Mouse (Mus musculus) heart, embryonic 14.5 days (tissue): ENCODE data around the gene Eml4. TPM values are rescaled to one million over a fixed set of nuclear protein-coding genes. Genes with fewer than 3 reads are reported as not detected.

ENCODE experiments used
- ATAC-seq: fragments of 200-750 bp; cut with Nextera tagmentation; 2 replicates; pipeline ENCODE4 v1.8.0; 2017; ENCODE audit warnings: low read depth, moderate TSS enrichment; ENCODE audit not compliant: insufficient number of reproducible peaks, insufficient read depth, low FRiP score
- H3K27ac ChIP-seq, 2 experiments: fragments of 200-500 bp in 1 of 2; fragments of 300-500 bp in 1 of 2; sonication (generic) in 1 of 2; replicated peaks in 1 of 2; 2 replicates each; pipeline ENCODE4 v1.5.1; 2012 to 2014; ENCODE audit warnings: low read depth in 2 of 2, low read length in 2 of 2, control low read depth in 1 of 2, mild to moderate bottlenecking in 1 of 2, mixed read lengths in 1 of 2; ENCODE audit not compliant: control insufficient read depth in 1 of 2, insufficient read depth in 1 of 2
- H3K27me3 ChIP-seq: fragments of 300-500 bp; sonication (generic); 2 replicates; pipeline ENCODE4 v1.6.1; 2014; ENCODE audit warnings: mild to moderate bottlenecking, low read length, control low read depth; ENCODE audit not compliant: control insufficient read depth, insufficient read depth
- H3K36me3 ChIP-seq: fragments of 300-500 bp; sonication (generic); 2 replicates; pipeline ENCODE4 v1.6.1; 2014; ENCODE audit warnings: mild to moderate bottlenecking, control low read depth, low read length, mixed read lengths; ENCODE audit not compliant: control insufficient read depth, insufficient read depth
- H3K4me1 ChIP-seq, 2 experiments: fragments of 200-500 bp in 1 of 2; fragments of 300-500 bp in 1 of 2; sonication (generic) in 1 of 2; 2 replicates each; pipeline ENCODE4 v1.6.1; 2012 to 2014; ENCODE audit warnings: low read length in 2 of 2, control low read depth in 1 of 2, mixed read lengths in 1 of 2; ENCODE audit not compliant: control insufficient read depth in 2 of 2, insufficient read depth in 2 of 2
- H3K4me2 ChIP-seq: fragments of 300-500 bp; sonication (generic); 2 replicates; pipeline ENCODE4 v1.6.1; 2014; ENCODE audit warnings: mild to moderate bottlenecking, low read length
- H3K4me3 ChIP-seq, 2 experiments: fragments of 200-500 bp in 1 of 2; fragments of 300-500 bp in 1 of 2; sonication (generic) in 1 of 2; 2 replicates each; pipeline ENCODE4 v1.5.1; 2012 to 2014; ENCODE audit warnings: low read length in 2 of 2, mild to moderate bottlenecking in 2 of 2, control low read depth in 1 of 2, low read depth in 1 of 2, moderate library complexity in 1 of 2; ENCODE audit not compliant: control insufficient read depth in 1 of 2, insufficient read depth in 1 of 2
- H3K9ac ChIP-seq: fragments of 300-500 bp; sonication (generic); 2 replicates; pipeline ENCODE4 v1.6.1; 2014; ENCODE audit warnings: mild to moderate bottlenecking, low read length
- H3K9me3 ChIP-seq: fragments of 300-500 bp; sonication (generic); 2 replicates; pipeline ENCODE4 v1.6.1; 2016; ENCODE audit warnings: low read length, control low read depth; ENCODE audit not compliant: control insufficient read depth
- WGBS: fragments of 180-500 bp; shearing (Covaris S2); extraction: QIAGEN DNeasy Blood & Tissue Kit; methylation state at CpG from one replicate; pipeline ENCODE4 v1.1.7; 2014; 5-methylcytosine and 5-hydroxymethylcytosine counted together
- polyA plus RNA-seq: library from polyadenylated mRNA; unstranded; fragments of >200 nt; fragmentation: Nextera tagmentation; extraction: Ambion mirVana; gene quantifications from 2 replicates; pipeline ENCODE4 v1.2.1, GENCODE M21; 2014

The Eml4 gene
- polyA plus RNA-seq, 1 experiment from 2014 or later, result 20.7 TPM

- no peaks in the 10 kb centered on the region for H3K9me3 ChIP-seq
- no peak overlapping the region for H3K4me2 ChIP-seq
- H3K4me3 ChIP-seq, result no peak overlapping the region
- no peak overlapping the region for H3K9ac ChIP-seq
- peaks cover 91% of the 10 kb centered on the region for H3K36me3 ChIP-seq
- no peaks in the 10 kb centered on the region for H3K27me3 ChIP-seq
- no peak overlapping the region for H3K27ac ChIP-seq
- H3K4me1 ChIP-seq, result no peaks in the 10 kb centered on the region
- no peak for ATAC-seq
- 96% methylated on average over 8 of the region's 8 CpGs for WGBS
These were observed 101.7 kb downstream of the Eml4 start for GRCm38 (mm10) chr17:83452451-83452850.

GRCm38 (mm10) chr17:83453587-83453986 is 102.9 kb downstream of the Eml4 start:
- Histone ChIP-seq H3K27ac (no peak overlapping the region), H3K4me3 (no peak overlapping the region), H3K36me3 (peaks cover 97% of the 10 kb centered on the region), H3K4me1 (no peaks in the 10 kb centered on the region), H3K27me3 (no peaks in the 10 kb centered on the region), H3K4me2 (no peak overlapping the region), H3K9ac (no peak overlapping the region), H3K9me3 (no peaks in the 10 kb centered on the region)
- ATAC-seq, result no peak
- 84% methylated on average over 5 of the region's 5 CpGs for WGBS

GRCm38 (mm10) chr17:83457271-83457670 is 106.5 kb downstream of the Eml4 start:
- no peak overlapping the region for H3K27ac ChIP-seq
- 81% methylated on average over 1 of the region's 1 CpGs for WGBS
- H3K36me3 ChIP-seq, result peaks cover 92% of the 10 kb centered on the region
- H3K27me3 ChIP-seq, result no peaks in the 10 kb centered on the region
- no peak overlapping the region for H3K4me2 ChIP-seq
- H3K4me1 ChIP-seq, result no peaks in the 10 kb centered on the region
- H3K9me3 ChIP-seq, result no peaks in the 10 kb centered on the region
- ATAC-seq, result no peak
- no peak overlapping the region for H3K9ac ChIP-seq
- H3K4me3 ChIP-seq, result no peak overlapping the region

GRCm38 (mm10) chr17:83465969-83466368 is 115.2 kb downstream of the Eml4 start:
- ATAC-seq, result no peak
- WGBS, result 87% methylated on average over 5 of the region's 5 CpGs
- Histone ChIP-seq H3K27ac (no peak overlapping the region), H3K4me2 (no peak overlapping the region), H3K9ac (no peak overlapping the region), H3K4me3 (no peak overlapping the region), H3K9me3 (no peaks in the 10 kb centered on the region), H3K27me3 (no peaks in the 10 kb centered on the region), H3K4me1 (no peaks in the 10 kb centered on the region), H3K36me3 (peaks cover 82% of the 10 kb centered on the region)

GRCm38 (mm10) chr17:83466697-83467251 is 116.0 kb downstream of the Eml4 start:
- Histone ChIP-seq H3K4me3 (no peak overlapping the region), H3K4me1 (no peaks in the 10 kb centered on the region), H3K27me3 (no peaks in the 10 kb centered on the region), H3K4me2 (no peak overlapping the region), H3K27ac (no peak overlapping the region), H3K9ac (no peak overlapping the region), H3K36me3 (peaks cover 77% of the 10 kb centered on the region), H3K9me3 (no peaks in the 10 kb centered on the region)
- no peak for ATAC-seq
- WGBS, result 75% methylated on average over 6 of the region's 6 CpGs

GRCm38 (mm10) chr17:83469586-83469985 is 118.9 kb downstream of the Eml4 start:
- H3K4me1 ChIP-seq, result no peaks in the 10 kb centered on the region

GRCm38 (mm10) chr17:83477089-83477488 is 126.4 kb downstream of the Eml4 start:
- ATAC-seq, result no peak
- Histone ChIP-seq H3K9me3 (no peaks in the 10 kb centered on the region), H3K36me3 (peaks cover 94% of the 10 kb centered on the region), H3K27me3 (no peaks in the 10 kb centered on the region), H3K4me2 (no peak overlapping the region), H3K9ac (no peak overlapping the region), H3K27ac (no peak overlapping the region), H3K4me1 (no peaks in the 10 kb centered on the region), H3K4me3 (no peak overlapping the region)
- 93% methylated on average over 12 of the region's 12 CpGs for WGBS

More at GRCm38 (mm10) chr17:83469586-83469985, 118.9 kb downstream of the Eml4 start:
- Histone ChIP-seq H3K27me3 (no peaks in the 10 kb centered on the region), H3K36me3 (peaks cover 78% of the 10 kb centered on the region), H3K4me3 (no peak overlapping the region), H3K4me2 (no peak overlapping the region), H3K9me3 (no peaks in the 10 kb centered on the region), H3K9ac (no peak overlapping the region), H3K27ac (no peak overlapping the region)
- ATAC-seq, result no peak
- 95% methylated on average over 2 of the region's 2 CpGs for WGBS

GRCm38 (mm10) chr17:83481551-83481950 is 130.8 kb downstream of the Eml4 start:
- Histone ChIP-seq H3K27ac (no peak overlapping the region), H3K4me3 (no peak overlapping the region), H3K36me3 (peaks cover 56% of the 10 kb centered on the region), H3K4me1 (no peaks in the 10 kb centered on the region), H3K27me3 (no peaks in the 10 kb centered on the region), H3K4me2 (no peak overlapping the region), H3K9ac (no peak overlapping the region), H3K9me3 (no peaks in the 10 kb centered on the region)
- ATAC-seq, result no peak
- WGBS, result 81% methylated on average over 7 of the region's 7 CpGs
